Mouse (Mus musculus) CH12.LX (cell line): ENCODE measurements around the gene Mmab. TPM values are rescaled to one million over a fixed set of nuclear protein-coding genes. Genes with fewer than 3 reads are reported as not detected.
A peak's percentile ranks its signal among the peaks of the same experiment; 100 is the strongest.

Experiments used
- DNase-seq: peaks from one replicate; pipeline ENCODE4 v3.0.0-alpha.2; 2013; ENCODE audit errors: extremely low read depth
- H3K27ac ChIP-seq: 2 replicates; pipeline ENCODE4 v1.5.1; 2012; ENCODE audit warnings: low read depth, mild to moderate bottlenecking, control low read depth, moderate library complexity; ENCODE audit not compliant: insufficient read depth
- H3K27me3 ChIP-seq: replicated peaks from 2 replicates; pipeline ENCODE3; 2012; ENCODE audit warnings: inconsistent platforms
- H3K36me3 ChIP-seq, 2 experiments: replicated peaks in 1 of 2; 2 replicates each; pipeline versions ENCODE3 to v1.6.1; 2012; ENCODE audit warnings: inconsistent platforms in 1 of 2, low read length in 1 of 2, mild to moderate bottlenecking in 1 of 2, mixed read lengths in 1 of 2, moderate library complexity in 1 of 2; ENCODE audit not compliant: control insufficient read depth in 1 of 2, insufficient read depth in 1 of 2
- H3K4me1 ChIP-seq, 2 experiments: 2 replicates each; pipeline ENCODE4 v1.6.1; 2012; ENCODE audit warnings: inconsistent platforms in 1 of 2, moderate library complexity in 1 of 2; ENCODE audit not compliant: insufficient read depth in 2 of 2, control insufficient read depth in 1 of 2
- H3K4me2 ChIP-seq: 2 replicates; pipeline ENCODE4 v1.6.1; 2012; ENCODE audit warnings: low read depth, mild to moderate bottlenecking, control low read depth; ENCODE audit not compliant: poor library complexity, insufficient read depth, severe bottlenecking
- H3K4me3 ChIP-seq, 3 experiments: fragments of 150-350 bp in 1 of 3; sonication (generic) in 1 of 3; replicated peaks in 1 of 3; 2 replicates each; pipeline versions ENCODE3 to v1.5.1; 2011 to 2012; ENCODE audit warnings: low read depth in 2 of 3, low read length in 2 of 3, mild to moderate bottlenecking in 2 of 3, moderate library complexity in 2 of 3, control low read depth in 1 of 3, improper control_type of control experiment in 1 of 3, inconsistent platforms in 1 of 3, mixed read lengths in 1 of 3; ENCODE audit not compliant: poor library complexity in 1 of 3
- H3K79me2 ChIP-seq: replicated peaks from 2 replicates; pipeline ENCODE4 v1.6.1; 2012; ENCODE audit warnings: mild to moderate bottlenecking, moderate library complexity; ENCODE audit not compliant: control insufficient read depth, poor library complexity, insufficient read depth, severe bottlenecking; ENCODE audit errors: extremely low read depth
- H3K9ac ChIP-seq: 2 replicates; pipeline ENCODE4 v1.6.1; 2012; ENCODE audit warnings: low read depth, mild to moderate bottlenecking, control low read depth, moderate library complexity; ENCODE audit not compliant: insufficient read depth
- H3K9me3 ChIP-seq: replicated peaks from 2 replicates; pipeline ENCODE3; 2012; ENCODE audit warnings: low read length, inconsistent platforms, mixed read lengths
- BHLHE40 ChIP-seq: IDR thresholded peaks from 2 replicates; pipeline ENCODE4 v1.6.1; 2011; ENCODE audit warnings: mild to moderate bottlenecking, low read depth, low read length, improper control_type of control experiment
- CTCF ChIP-seq, 2 experiments: IDR thresholded peaks in 1 of 2; conservative IDR thresholded peaks in 1 of 2; 2 replicates each; pipeline ENCODE4 v1.5.1; 2011 to 2012; ENCODE audit warnings: low read depth in 2 of 2, low read length in 2 of 2, improper control_type of control experiment in 1 of 2, inconsistent platforms in 1 of 2, mild to moderate bottlenecking in 1 of 2, moderate library complexity in 1 of 2
- ELF1 ChIP-seq: IDR thresholded peaks from 2 replicates; pipeline ENCODE4 v1.6.1; 2014; ENCODE audit warnings: low read depth, mild to moderate bottlenecking, inconsistent platforms, low read length, improper control_type of control experiment
- EP300 ChIP-seq: IDR thresholded peaks from 2 replicates; pipeline ENCODE4 v1.6.1; 2011; ENCODE audit warnings: low read length, improper control_type of control experiment
- GABPA ChIP-seq: IDR thresholded peaks from 2 replicates; pipeline ENCODE4 v1.6.1; 2012; ENCODE audit warnings: low read depth, low read length, improper control_type of control experiment, inconsistent platforms; ENCODE audit not compliant: insufficient replicate concordance
- HCFC1 ChIP-seq: IDR thresholded peaks from 2 replicates; pipeline ENCODE4 v1.6.1; 2012; ENCODE audit warnings: low read depth, mild to moderate bottlenecking, inconsistent platforms, low read length, improper control_type of control experiment
- MAX ChIP-seq: IDR thresholded peaks from 2 replicates; pipeline ENCODE4 v1.6.1; 2011; ENCODE audit warnings: low read length, improper control_type of control experiment
- MEF2A ChIP-seq: IDR thresholded peaks from 2 replicates; pipeline ENCODE4 v1.6.1; 2014; ENCODE audit warnings: low read depth, mild to moderate bottlenecking, inconsistent platforms, low read length, improper control_type of control experiment, borderline replicate concordance
- RAD21 ChIP-seq: IDR thresholded peaks from 2 replicates; pipeline ENCODE4 v1.6.1; 2011; ENCODE audit warnings: low read depth, mild to moderate bottlenecking, low read length, improper control_type of control experiment, moderate library complexity
- SMC3 ChIP-seq: IDR thresholded peaks from 2 replicates; pipeline ENCODE4 v1.6.1; 2011; ENCODE audit warnings: low read depth, low read length, improper control_type of control experiment
- TBP ChIP-seq: conservative IDR thresholded peaks from 2 replicates; pipeline ENCODE4 v1.6.1; 2011; ENCODE audit warnings: low read depth, low read length, improper control_type of control experiment
- TCF12 ChIP-seq: IDR thresholded peaks from 2 replicates; pipeline ENCODE4 v1.6.1; 2014; ENCODE audit warnings: low read depth, mild to moderate bottlenecking, inconsistent platforms, low read length, improper control_type of control experiment
- UBTF ChIP-seq: IDR thresholded peaks from 2 replicates; pipeline ENCODE4 v1.6.1; 2012; ENCODE audit warnings: low read depth, mild to moderate bottlenecking, inconsistent platforms, low read length, improper control_type of control experiment, moderate library complexity
- USF1 ChIP-seq: IDR thresholded peaks from 2 replicates; pipeline ENCODE4 v1.6.1; 2014; ENCODE audit warnings: low read depth, mild to moderate bottlenecking, inconsistent platforms, low read length, improper control_type of control experiment
- USF2 ChIP-seq: conservative IDR thresholded peaks from 2 replicates; pipeline ENCODE4 v1.6.1; 2011; ENCODE audit warnings: low read depth, low read length, improper control_type of control experiment
- ZC3H11A ChIP-seq: IDR thresholded peaks from 2 replicates; pipeline ENCODE4 v1.6.1; 2012; ENCODE audit warnings: low read depth, mild to moderate bottlenecking, inconsistent platforms, low read length, improper control_type of control experiment
- ZKSCAN1 ChIP-seq: IDR thresholded peaks from 2 replicates; pipeline ENCODE4 v1.6.1; 2012; ENCODE audit warnings: low read depth, inconsistent platforms, low read length, improper control_type of control experiment, borderline replicate concordance
- ZMIZ1 ChIP-seq: IDR thresholded peaks from 2 replicates; pipeline ENCODE4 v1.6.1; 2012; ENCODE audit warnings: low read depth, mild to moderate bottlenecking, inconsistent platforms, low read length, improper control_type of control experiment
- dilution Hi-C: fragments of 300-500 bp; cut with MboI; formaldehyde crosslinking; loops from 2 replicates; pipeline ENCODE4 v1.14.3; 2020; ENCODE audit warnings: low sequenced_read_pairs; ENCODE audit not compliant: extremely low pct_unique_long_range_greater_than_20kb, extremely low pct_ligation_motif_present
- in situ Hi-C: fragments of 300-500 bp; cut with MboI; formaldehyde crosslinking; loops from 3 replicates; pipeline ENCODE4 v1.14.3; 2019; ENCODE audit warnings: low sequenced_read_pairs, low pct_ligation_motif_present, low pct_unique_long_range_greater_than_20kb, mixed read lengths
- polyA plus RNA-seq: library from polyadenylated mRNA; unstranded; fragments of >175 nt; gene quantifications from 2 replicates; pipeline ENCODE4 v1.2.1, GENCODE M21; 2012; ENCODE audit warnings: low read depth; ENCODE audit not compliant: insufficient read length
- total RNA-seq, 2 experiments: library from RNA; depleted of rRNA; stranded (reverse); fragments of 300-350 nt in 1 of 2; fragments of >200 nt in 1 of 2; gene quantifications; 2 replicates each; pipeline ENCODE4 v1.2.3; 2012 to 2014

Gene Mmab
- total and polyA plus RNA-seq, 3 experiments, result 9.3 to 14.4 (median 10.9) TPM

- H3K9ac ChIP-seq, result no peak overlapping the region
- no peak overlapping the region for H3K4me2 ChIP-seq
- H3K4me3 ChIP-seq, result no peak overlapping the region
- H3K79me2 ChIP-seq, result no peaks in the 10 kb centered on the region
- no peak for TF ChIP-seq TCF12
- peak; percentile 54 for TF ChIP-seq ZKSCAN1
- no peak overlapping the region for H3K27ac ChIP-seq
- peaks cover 0 to 53% of the 10 kb centered on the region in 2 experiments for H3K36me3 ChIP-seq
- H3K9me3 ChIP-seq, result no peaks in the 10 kb centered on the region
- in situ Hi-C loops, result no loop called here
- no peaks in the 10 kb centered on the region for H3K27me3 ChIP-seq
- dilution Hi-C loops, result no loop called here
- H3K4me1 ChIP-seq, result peaks cover 0 to 13% of the 10 kb centered on the region in 2 experiments; a peak in 2 of 4 replicates
- DNase-seq, result no peak
Measured at GRCm38 (mm10) chr5:114456995-114457605, 13.2 kb upstream of the Mmab start.

DNA sequence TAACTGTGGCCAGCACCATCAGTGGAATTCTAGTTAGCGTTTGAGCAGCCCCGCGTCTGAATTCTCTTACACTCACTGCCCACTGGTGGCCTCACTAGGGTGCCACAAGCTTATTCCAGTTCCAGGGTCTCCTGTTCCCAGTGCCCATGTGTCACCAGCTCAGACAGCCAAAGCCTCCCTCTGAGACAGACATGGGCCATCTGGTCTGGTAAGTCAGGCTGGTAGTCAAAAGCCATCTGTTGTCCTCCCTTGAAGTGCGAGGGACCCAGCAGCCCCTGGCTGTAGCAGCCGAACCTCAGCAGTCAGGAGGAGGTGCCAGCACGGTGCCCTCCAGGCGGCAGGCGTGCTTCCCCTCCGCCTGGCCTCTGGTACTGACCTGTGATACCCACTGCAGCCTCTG is 12.4 kb upstream of the Mmab start:
- H3K9me3 ChIP-seq, result no peaks in the 10 kb centered on the region
- H3K27me3 ChIP-seq, result no peaks in the 10 kb centered on the region
- TF ChIP-seq ZC3H11A (no peak), MAX (no peak), USF1 (no peak), HCFC1 (no peak), UBTF (no peak), ZMIZ1 (no peak), RAD21 (no peak), USF2 (no peak), MEF2A (no peak), ELF1 (no peak), SMC3 (no peak), EP300 (no peak), TBP (no peak), BHLHE40 (no peak), CTCF (conservative IDR thresholded peaks at IDR 0.05 in 1 of 2, IDR thresholded peaks at IDR 0.05 in 1 of 2; ENCODE audit: low read depth in 2 of 2, low read length in 2 of 2) (no peak), GABPA (no peak)
- no peak overlapping the region for H3K4me2 ChIP-seq
- peaks cover 0 to 6% of the 10 kb centered on the region in 2 experiments; a peak in 2 of 4 replicates for H3K4me1 ChIP-seq
- H3K27ac ChIP-seq, result no peak overlapping the region
- in situ Hi-C loops (no loop called here), dilution Hi-C loops (no loop called here)
- no peaks in the 10 kb centered on the region for H3K79me2 ChIP-seq
- H3K9ac ChIP-seq, result no peak overlapping the region
- H3K4me3 ChIP-seq, result no peak overlapping the region
- DNase-seq, result no peak
- peaks cover 0 to 61% of the 10 kb centered on the region in 2 experiments for H3K36me3 ChIP-seq
